Mouse (Mus musculus): ENCODE results near the gene Kcnh4. TPM values are rescaled to one million over a fixed set of nuclear protein-coding genes. Genes with fewer than 3 reads are reported as not detected.
A peak's percentile ranks its signal among the peaks of the same experiment; 100 is the strongest.

Gene Kcnh4
- total and polyA plus RNA-seq, 3 experiments = not detected

DNA sequence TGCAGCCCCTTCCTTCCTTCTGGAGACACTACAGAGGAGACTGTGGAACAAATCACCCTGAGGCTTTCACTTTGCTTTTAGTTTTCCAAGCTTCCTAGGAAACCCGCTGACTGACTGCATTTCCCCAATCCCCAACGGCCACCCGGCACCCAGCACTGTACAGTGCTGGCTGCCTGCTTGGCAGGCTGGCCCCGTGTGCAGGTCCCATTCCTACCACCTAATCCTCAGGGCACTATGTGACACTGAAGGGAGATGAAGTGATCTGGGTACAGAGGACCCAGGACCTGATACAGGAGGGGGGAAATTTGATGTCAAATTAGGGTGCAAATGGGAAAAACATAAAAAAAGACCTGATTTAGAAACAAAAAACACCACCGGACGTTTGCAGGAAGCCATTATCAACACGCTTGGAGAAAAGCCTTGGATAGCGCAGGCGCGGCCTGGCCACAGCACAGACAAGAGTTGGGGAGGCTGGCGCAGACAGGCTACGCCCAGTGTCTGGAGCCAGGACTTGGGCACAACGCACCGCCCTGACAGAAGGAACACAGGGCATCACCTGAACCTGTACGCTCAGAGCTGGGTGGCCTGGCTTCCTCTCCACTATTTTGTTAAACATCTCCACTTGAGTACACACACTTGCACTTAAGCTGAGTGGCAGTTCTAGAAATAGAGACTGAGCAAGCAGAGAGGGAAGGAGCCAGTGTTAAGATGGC, 22.2 kb upstream of the Kcnh4 start:
- Histone ChIP-seq H3K27me3 (ENCODE audit: insufficient read depth, low read length) (no peaks in the 10 kb centered on the region), H3K4me1 (ENCODE audit: insufficient read depth, low read depth, low read length) (no peaks in the 10 kb centered on the region; the same call in 1 of the 2 replicates), H3K9me3 (replicated peaks) (no peaks in the 10 kb centered on the region), H3K36me3 (replicated peaks) (peaks cover 95% of the 10 kb centered on the region), H3K4me3 (ENCODE audit: low read depth, low read length) (no peak overlapping the region)
- TF ChIP-seq CTCF (IDR thresholded peaks at IDR 0.05; ENCODE audit: low read depth, low read length) (no peak), TAL1 (conservative IDR thresholded peaks at IDR 0.05; ENCODE audit: low read depth, low read length) (no peak), POLR2AphosphoS5 (IDR thresholded peaks at IDR 0.05; ENCODE audit: insufficient replicate concordance, low read depth, low read length) (no peak), GATA1 (IDR thresholded peaks at IDR 0.05; ENCODE audit: borderline replicate concordance, low read length) (no peak), GATA2 (IDR thresholded peaks at IDR 0.05; ENCODE audit: borderline replicate concordance, low read depth, low read length) (no peak)
- no peak for ATAC-seq (ENCODE audit: extremely low read depth, insufficient number of reproducible peaks, low FRiP score, poor library complexity, severe bottlenecking)
- DNase-seq (ENCODE audit: low spot score) = no peak

DNA sequence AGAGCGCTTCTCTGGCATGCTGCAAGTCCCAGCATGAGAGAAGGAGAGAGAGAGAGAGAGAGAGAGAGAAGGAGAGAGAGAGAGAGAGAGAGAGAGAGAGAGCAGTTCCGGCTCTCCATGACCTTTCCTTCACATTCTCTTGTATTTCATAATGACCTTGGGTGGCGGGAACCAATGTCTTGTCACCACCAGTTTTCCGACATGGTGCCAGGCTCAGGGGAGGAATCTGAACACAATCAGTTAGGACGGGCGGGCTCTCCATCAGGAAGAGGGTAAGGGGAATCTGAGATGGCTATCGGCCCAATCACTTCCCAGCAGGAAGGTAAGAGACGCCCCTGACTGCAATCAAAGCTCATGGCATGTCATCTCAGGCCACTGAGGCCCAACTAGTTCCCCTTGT, 20.5 kb upstream of the Kcnh4 start:
- Histone ChIP-seq H3K4me1 (ENCODE audit: insufficient read depth, low read depth, low read length) (no peaks in the 10 kb centered on the region; the same call in 1 of the 2 replicates), H3K4me3 (ENCODE audit: low read depth, low read length) (no peak overlapping the region), H3K27me3 (ENCODE audit: insufficient read depth, low read length) (no peaks in the 10 kb centered on the region), H3K36me3 (replicated peaks) (peaks cover 90% of the 10 kb centered on the region), H3K9me3 (replicated peaks) (no peaks in the 10 kb centered on the region)
- DNase-seq (ENCODE audit: low spot score) = no peak
- TF ChIP-seq CTCF (IDR thresholded peaks at IDR 0.05; ENCODE audit: low read depth, low read length) (no peak), GATA2 (IDR thresholded peaks at IDR 0.05; ENCODE audit: borderline replicate concordance, low read depth, low read length) (no peak), GATA1 (IDR thresholded peaks at IDR 0.05; ENCODE audit: borderline replicate concordance, low read length) (no peak), POLR2AphosphoS5 (IDR thresholded peaks at IDR 0.05; ENCODE audit: insufficient replicate concordance, low read depth, low read length) (no peak), TAL1 (conservative IDR thresholded peaks at IDR 0.05; ENCODE audit: low read depth, low read length) (no peak)
- ATAC-seq (ENCODE audit: extremely low read depth, insufficient number of reproducible peaks, low FRiP score, poor library complexity, severe bottlenecking) = no peak

GRCm38 (mm10) chr11:100778069-100778468, 18.3 kb upstream of the Kcnh4 start:
- Histone ChIP-seq H3K4me1 (ENCODE audit: insufficient read depth, low read depth, low read length) (peaks cover 6% of the 10 kb centered on the region; the same call in 1 of the 2 replicates), H3K36me3 (replicated peaks) (peaks cover 73% of the 10 kb centered on the region), H3K27me3 (ENCODE audit: insufficient read depth, low read length) (no peaks in the 10 kb centered on the region), H3K9me3 (replicated peaks) (no peaks in the 10 kb centered on the region), H3K4me3 (ENCODE audit: low read depth, low read length) (no peak overlapping the region)
- no peak for TF ChIP-seq GATA2 (IDR thresholded peaks at IDR 0.05; ENCODE audit: borderline replicate concordance, low read depth, low read length)
- no peak for TF ChIP-seq POLR2AphosphoS5 (IDR thresholded peaks at IDR 0.05; ENCODE audit: insufficient replicate concordance, low read depth, low read length)
- no peak for TF ChIP-seq CTCF (IDR thresholded peaks at IDR 0.05; ENCODE audit: low read depth, low read length)
- TF ChIP-seq GATA1 (IDR thresholded peaks at IDR 0.05; ENCODE audit: borderline replicate concordance, low read length) = no peak
- TF ChIP-seq TAL1 (conservative IDR thresholded peaks at IDR 0.05; ENCODE audit: low read depth, low read length) = no peak
- ATAC-seq (ENCODE audit: extremely low read depth, insufficient number of reproducible peaks, low FRiP score, poor library complexity, severe bottlenecking) = no peak
- DNase-seq (ENCODE audit: low spot score) = no peak

DNA sequence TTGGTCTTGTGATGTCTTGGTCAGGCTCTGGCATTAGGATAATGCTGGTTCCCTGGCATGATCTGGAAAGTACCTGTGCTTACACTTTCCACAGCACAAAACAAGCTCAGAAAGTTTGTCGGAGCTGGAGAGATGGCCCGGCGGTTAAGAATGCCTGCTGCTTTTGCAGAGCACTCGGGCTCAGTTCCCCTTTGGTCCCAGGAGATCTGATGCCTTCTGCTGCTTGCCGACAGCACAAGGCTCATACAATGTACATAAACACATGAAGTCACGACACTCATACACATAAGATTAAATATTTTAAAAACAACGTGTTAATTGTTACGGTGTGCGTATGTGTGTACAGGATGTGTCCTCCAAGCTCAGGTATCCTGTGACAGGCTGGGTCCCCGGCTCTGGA, 16.2 kb upstream of the Kcnh4 start:
- peaks cover 51% of the 10 kb centered on the region for H3K36me3 ChIP-seq (replicated peaks)
- no peak overlapping the region for H3K4me3 ChIP-seq (ENCODE audit: low read depth, low read length)
- no peak for ATAC-seq (ENCODE audit: extremely low read depth, insufficient number of reproducible peaks, low FRiP score, poor library complexity, severe bottlenecking)
- H3K27me3 ChIP-seq (ENCODE audit: insufficient read depth, low read length) = no peaks in the 10 kb centered on the region
- H3K4me1 ChIP-seq (ENCODE audit: insufficient read depth, low read depth, low read length) = peaks cover 9% of the 10 kb centered on the region
- no peaks in the 10 kb centered on the region for H3K9me3 ChIP-seq (replicated peaks)
- TF ChIP-seq CTCF (IDR thresholded peaks at IDR 0.05; ENCODE audit: low read depth, low read length) = no peak
- TF ChIP-seq GATA1 (IDR thresholded peaks at IDR 0.05; ENCODE audit: borderline replicate concordance, low read length) = no peak
- no peak for TF ChIP-seq POLR2AphosphoS5 (IDR thresholded peaks at IDR 0.05; ENCODE audit: insufficient replicate concordance, low read depth, low read length)
- no peak for TF ChIP-seq TAL1 (conservative IDR thresholded peaks at IDR 0.05; ENCODE audit: low read depth, low read length)
- no peak for TF ChIP-seq GATA2 (IDR thresholded peaks at IDR 0.05; ENCODE audit: borderline replicate concordance, low read depth, low read length)
- no peak for DNase-seq (ENCODE audit: low spot score)

- Histone ChIP-seq H3K9me3 (replicated peaks) (no peaks in the 10 kb centered on the region), H3K27me3 (ENCODE audit: insufficient read depth, low read length) (no peaks in the 10 kb centered on the region), H3K36me3 (replicated peaks) (peaks cover 35% of the 10 kb centered on the region), H3K4me1 (ENCODE audit: insufficient read depth, low read depth, low read length) (peaks cover 21% of the 10 kb centered on the region), H3K4me3 (ENCODE audit: low read depth, low read length) (no peak overlapping the region)
- DNase-seq (ENCODE audit: low spot score) (no peak), ATAC-seq (ENCODE audit: extremely low read depth, insufficient number of reproducible peaks, low FRiP score, poor library complexity, severe bottlenecking) (no peak)
- TF ChIP-seq GATA2 (IDR thresholded peaks at IDR 0.05; ENCODE audit: borderline replicate concordance, low read depth, low read length) = no peak
- no peak for TF ChIP-seq CTCF (IDR thresholded peaks at IDR 0.05; ENCODE audit: low read depth, low read length)
- no peak for TF ChIP-seq GATA1 (IDR thresholded peaks at IDR 0.05; ENCODE audit: borderline replicate concordance, low read length)
- TF ChIP-seq POLR2AphosphoS5 (IDR thresholded peaks at IDR 0.05; ENCODE audit: insufficient replicate concordance, low read depth, low read length) = no peak
- no peak for TF ChIP-seq TAL1 (conservative IDR thresholded peaks at IDR 0.05; ENCODE audit: low read depth, low read length)
These were observed 14.5 kb upstream of the Kcnh4 start for GRCm38 (mm10) chr11:100774261-100774660.

DNA sequence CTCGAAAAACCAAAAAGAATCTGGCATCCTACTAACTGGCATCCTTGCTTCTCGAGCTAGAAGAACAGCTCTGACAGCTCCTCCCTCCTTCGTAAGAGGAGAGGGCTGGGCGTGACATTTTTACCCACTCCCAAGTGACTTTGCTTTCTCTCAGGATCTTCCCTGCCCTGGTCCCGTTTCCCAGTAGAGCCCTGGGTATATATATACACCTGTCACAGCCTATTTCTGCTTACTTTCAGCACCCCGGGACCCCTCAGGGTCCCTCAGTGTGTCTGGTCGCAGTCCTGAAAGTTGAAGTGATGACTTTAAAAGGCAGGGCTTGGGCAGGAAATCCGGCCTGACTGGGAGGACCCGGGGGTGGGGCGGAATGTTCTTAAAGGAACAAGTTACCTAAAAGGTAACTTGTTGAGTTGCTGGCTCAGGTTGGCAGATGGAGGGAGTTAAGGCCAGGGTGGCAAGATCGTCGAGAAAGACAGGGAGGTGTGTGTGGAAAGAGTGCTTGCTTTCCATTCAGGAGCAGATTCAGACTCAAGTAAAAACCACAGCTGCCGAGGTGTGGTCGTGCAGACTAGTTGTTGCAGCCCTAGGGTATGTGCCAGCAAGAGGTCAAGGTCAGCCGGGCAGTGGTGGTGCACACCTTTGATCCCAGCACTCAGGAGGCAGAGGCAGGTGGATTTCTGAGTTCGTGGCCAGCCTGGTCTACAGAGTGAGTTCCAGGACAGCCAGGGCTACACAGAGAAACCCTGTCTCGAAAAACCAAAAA, 11.1 kb upstream of the Kcnh4 start, which contains the start of gene Ghdc:
Gene Ghdc, minus strand, starts transcription at position 312 of the 763 bp plus-strand sequence.
- Histone ChIP-seq H3K27me3 (ENCODE audit: insufficient read depth, low read length) (no peaks in the 10 kb centered on the region), H3K36me3 (replicated peaks) (peaks cover 27% of the 10 kb centered on the region), H3K4me1 (ENCODE audit: insufficient read depth, low read depth, low read length) (peaks cover 29% of the 10 kb centered on the region), H3K9me3 (replicated peaks) (no peaks in the 10 kb centered on the region), H3K4me3 (ENCODE audit: low read depth, low read length) (peak within 1 kb of the TSS; percentile 69)
- no peak for TF ChIP-seq POLR2AphosphoS5 (IDR thresholded peaks at IDR 0.05; ENCODE audit: insufficient replicate concordance, low read depth, low read length)
- no peak for TF ChIP-seq TAL1 (conservative IDR thresholded peaks at IDR 0.05; ENCODE audit: low read depth, low read length)
- no peak for TF ChIP-seq GATA2 (IDR thresholded peaks at IDR 0.05; ENCODE audit: borderline replicate concordance, low read depth, low read length)
- no peak for TF ChIP-seq GATA1 (IDR thresholded peaks at IDR 0.05; ENCODE audit: borderline replicate concordance, low read length)
- TF ChIP-seq CTCF (IDR thresholded peaks at IDR 0.05; ENCODE audit: low read depth, low read length) = no peak
- DNase-seq (ENCODE audit: low spot score) = peak; percentile 88
- ATAC-seq (ENCODE audit: extremely low read depth, insufficient number of reproducible peaks, low FRiP score, poor library complexity, severe bottlenecking) = peak; percentile 84

All from G1E (cell line).